Mouse (Mus musculus) 3134 (cell line): ENCODE data around the gene Ankib1.
"Not testable (repeated sequence)": the region's sequence is repeated elsewhere in the genome, so short reads cannot be mapped to it uniquely, and the experiment has no call there.

Experiments used
- DNase-seq: peaks from one replicate; pipeline ENCODE4 v3.0.0-alpha.2; 2011; ENCODE audit warnings: low spot score; ENCODE audit not compliant: insufficient read length; ENCODE audit errors: extremely low read depth

Ankib1 gene

DNA sequence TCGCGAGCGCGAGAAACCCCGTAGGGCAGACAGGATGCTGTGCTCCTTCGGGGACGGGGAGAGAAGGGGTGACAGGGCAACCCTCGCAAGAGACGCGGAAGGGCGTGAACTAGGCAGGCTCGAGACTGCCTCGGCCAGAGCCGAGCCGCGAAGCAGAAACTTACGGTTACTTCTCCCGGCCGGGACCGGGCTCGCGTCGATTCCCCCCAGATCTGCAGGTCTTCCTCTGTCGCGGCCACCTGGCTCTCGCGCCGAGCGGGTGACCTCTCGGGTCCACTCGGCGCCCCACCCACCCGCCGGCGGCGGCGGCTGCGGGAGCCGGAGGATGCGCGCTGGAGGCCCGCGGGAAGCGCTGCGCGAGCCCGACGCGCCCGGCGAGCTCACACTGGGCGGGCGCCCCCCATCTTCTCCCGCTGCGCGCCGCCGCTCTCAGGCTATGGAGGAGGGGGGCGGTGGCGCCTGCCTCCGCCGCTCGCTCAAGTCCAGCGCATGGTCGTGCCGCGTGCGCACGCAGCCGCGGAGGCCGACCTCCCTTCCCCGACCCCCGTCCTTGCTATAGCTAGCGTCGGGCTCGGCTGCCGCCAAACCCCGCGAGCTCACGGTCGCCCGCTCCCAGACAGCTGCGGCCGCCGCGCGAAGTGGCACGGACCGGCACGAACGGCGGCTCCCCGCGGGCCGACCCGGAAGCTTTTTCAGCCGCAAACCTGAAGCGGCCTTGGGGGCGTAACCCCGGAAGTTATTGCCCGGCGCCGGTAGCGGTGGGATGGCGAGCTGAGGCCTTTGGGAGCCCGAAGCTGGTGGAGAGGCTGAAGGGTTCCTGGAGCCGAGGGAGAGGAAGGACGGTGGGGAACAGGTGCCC is at the start of gene Ankib1, which contains the start of gene Krit1:
Gene Ankib1, minus strand, starts transcription at position 493 of the 859 bp plus-strand sequence.
Gene Krit1, plus strand, starts transcription at position 752 of the 859 bp plus-strand sequence.
- DNase-seq, result peak; percentile 88

DNA sequence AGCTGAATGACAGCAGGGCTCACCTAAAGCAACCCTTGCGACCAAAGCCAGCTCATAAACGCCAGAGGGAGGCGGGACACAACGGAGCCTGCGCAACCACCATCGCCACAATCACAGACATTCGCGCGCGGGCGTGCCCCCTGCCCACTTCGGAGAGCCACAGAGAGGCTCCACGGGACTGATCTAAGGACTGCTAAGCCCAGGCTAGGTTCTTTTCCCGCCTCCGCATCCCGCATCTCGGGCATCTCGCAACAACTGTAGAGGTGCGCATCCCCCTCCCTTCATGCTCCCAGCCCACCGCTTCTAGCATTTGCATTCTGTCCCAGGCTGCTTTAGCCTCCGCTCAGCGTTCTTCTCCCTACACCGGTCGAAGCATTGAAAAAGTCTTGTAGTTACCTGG is 42.3 kb upstream of the Ankib1 start, which contains the start of gene Lrrd1:
Gene Lrrd1, plus strand, starts transcription at position 148 of the 400 bp plus-strand sequence.
- peak; percentile 6 for DNase-seq

DNA sequence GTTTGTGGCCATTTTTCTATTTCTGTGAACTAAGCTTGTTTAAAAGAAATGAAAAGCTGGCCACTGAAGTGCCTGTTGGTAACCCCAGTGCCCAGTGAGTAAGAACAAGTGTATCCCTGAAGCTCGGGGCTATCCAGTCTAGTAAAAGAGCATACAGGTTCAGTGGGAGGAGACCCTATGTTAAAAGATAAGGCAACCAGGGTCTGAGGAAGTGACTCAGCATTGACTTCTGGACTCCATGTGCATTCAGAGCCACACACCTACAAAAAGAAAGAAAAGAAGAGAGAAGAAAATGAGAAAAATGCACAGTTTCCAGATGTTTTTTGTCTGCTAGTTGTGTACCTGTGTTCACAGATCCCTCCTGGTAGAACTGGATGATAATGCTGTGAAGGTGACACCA is 31.4 kb upstream of the Ankib1 start:
- DNase-seq, result no peak

DNA sequence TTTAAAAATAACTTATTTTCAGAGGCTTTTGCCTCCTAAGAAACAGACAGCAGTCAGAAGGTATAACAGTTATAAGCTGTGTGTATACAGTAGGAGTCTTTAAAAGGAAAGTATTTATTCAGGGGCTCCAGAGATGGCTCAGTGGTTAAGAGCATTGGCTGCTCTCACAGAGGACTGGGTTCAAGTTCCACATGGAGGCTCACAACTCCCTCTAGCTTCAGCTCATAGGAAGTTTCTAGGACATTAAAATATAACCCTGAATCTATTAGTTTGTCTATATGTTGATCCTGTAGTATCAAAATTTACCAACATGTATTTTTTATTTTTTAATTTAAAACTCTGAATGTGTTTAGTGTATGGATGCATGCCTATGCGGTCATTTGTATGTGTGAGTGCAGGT is 5.7 kb upstream of the Ankib1 start:
- no peak for DNase-seq

DNA sequence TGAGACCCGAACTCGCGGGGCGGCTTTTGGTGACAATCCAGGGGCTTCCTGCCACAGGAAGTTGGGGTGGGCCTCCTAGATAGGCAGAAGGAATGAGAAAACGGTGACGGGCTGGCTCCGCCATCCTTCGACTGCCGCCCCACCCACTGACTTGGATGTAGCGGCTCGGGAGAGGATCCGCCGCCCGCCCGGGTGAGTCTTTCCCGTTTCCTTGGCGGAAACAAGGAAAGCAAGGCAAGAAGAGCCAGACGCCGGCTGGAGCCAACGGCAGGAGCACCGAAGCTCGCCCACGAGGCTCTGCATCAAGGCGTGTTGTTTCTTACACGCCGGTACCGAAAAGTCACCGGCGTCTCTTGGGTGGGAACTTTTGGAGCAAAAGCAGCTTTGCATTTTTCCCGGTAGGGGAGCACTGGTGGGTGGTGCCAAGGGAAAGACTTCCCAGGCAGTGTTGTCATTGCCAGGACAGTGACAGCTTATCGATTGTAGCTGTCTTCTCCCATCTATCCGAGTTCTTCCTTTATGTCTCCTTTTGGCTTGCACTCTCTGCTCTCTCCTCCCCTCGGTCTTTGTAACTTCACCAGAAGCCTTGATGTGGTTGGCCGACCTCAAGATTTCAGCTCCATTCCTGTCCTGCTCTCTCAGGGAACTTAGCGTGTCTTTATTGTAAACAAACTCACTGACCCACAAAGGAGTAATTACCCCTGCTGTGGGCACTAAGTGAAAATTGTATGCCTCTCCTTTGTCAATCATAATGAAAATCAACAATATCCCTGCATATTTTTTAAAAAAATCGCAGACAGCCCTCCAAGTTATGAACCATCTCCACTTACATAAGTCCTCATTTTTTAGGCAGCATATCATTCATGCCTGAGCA is 804 bp upstream of the Ankib1 start:
- DNase-seq, result peak; percentile 86

DNA sequence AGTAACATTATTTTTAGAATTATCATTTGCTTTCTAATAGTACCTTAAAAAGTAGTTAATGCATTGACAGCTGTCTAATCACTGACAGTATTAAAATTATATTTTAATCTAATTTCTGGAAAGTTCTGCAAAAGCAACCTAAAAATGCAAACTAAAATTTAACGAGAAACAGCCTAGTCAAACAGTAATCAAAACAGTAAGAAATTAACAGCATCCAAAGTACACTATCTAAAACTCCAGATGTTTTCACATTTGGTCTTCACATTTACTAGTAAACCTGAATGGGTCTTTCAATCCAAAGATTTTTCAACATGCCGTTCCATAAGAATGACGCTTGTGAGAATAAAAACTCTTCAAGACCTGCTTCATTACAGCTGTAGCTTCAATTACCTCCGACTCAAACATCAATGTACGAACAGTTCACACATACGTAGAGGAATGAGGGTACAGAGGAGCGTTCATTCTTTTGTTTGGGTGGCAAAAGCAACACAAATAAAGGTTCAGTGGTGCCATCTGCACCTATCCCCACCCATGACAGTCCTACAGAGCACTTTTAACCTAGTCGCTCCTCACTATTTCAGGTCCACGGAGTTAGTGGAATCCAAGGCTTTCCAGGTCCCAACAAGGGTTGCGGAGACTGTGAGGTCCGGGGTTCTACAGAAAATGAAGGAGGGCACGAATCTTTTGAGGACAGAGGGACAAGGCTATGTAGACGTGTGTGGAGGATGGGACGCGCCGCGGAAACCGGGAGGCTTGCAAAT is 873 bp downstream of the Ankib1 start:
- DNase-seq, result no peak

DNA sequence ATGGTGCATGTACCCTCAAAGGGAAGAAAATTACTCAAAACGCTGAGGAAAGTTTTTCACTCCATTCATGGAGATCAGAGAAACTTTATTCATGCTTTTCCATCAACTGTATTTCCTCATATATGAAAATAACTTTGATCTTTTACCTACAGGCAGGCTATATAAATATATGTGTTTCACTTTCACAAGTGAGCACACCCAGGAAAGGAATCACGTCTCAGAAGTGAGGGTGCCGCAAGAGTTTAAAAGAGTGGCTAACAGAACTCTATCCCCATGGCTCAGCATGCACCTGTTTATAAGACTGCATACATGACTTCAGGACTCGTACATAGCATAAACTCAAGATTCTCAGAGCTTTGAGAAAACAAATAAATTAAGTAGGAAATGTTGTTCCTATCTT is 1.8 kb downstream of the Ankib1 start:
- DNase-seq, result no peak

DNA sequence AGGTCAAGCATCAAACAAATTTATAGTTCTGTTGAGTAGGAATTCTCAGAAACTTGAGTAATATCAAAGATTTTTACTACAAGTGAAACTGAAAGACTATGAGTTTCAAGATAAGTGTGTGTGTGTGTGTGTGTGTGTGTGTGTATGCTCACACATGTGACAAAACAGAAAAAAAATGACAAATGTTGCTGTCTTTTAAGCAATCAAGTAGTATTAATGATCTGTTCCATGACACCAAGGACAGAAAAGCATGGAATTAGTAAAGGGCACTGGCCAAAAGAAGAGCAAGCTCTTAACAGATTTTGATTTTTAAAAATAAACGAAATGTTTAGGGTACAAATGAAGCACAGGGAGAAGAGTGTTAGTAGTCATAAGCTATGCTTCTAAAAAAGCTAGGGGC is 2.7 kb downstream of the Ankib1 start:
- DNase-seq, result no peak

DNA sequence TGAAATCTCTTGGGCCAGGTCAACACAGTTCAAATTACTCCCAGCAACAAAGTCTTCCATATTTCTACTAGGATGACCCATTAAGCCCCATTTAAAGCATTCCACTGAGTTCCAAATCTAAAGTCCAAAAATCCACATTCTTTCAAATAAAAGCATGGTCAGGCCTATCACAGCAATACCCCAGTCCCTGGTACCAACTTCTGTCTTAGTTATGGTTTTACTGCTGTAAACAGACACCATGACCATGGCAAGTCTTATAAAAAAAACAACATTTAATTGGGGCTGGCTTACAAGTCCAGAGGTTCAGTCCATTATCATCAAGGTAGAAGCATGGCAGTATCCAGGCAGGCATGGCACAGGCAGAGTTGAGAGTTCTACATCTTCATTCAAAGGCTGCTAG is 4.1 kb downstream of the Ankib1 start:
- not testable (repeated sequence) for DNase-seq

DNA sequence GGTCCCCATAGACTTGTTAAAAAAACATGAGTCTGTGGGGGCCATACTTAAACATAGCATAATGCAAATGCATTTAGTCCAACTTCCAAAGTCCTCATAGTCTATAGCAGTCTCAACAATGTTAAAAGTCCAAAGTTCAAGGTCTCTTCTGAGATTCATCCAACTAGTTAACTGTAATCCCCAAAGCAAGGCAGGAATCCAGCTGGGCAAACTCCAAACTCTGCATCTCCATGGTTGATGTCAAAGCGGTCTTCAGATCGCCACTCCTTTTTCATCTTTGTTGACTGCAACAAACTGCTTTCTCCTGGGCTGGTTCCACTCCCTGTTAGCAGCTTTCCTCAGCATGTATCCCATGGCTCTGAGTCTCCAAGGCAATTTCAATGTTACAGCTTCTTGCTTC is 5.6 kb downstream of the Ankib1 start:
- not testable (repeated sequence) for DNase-seq

DNA sequence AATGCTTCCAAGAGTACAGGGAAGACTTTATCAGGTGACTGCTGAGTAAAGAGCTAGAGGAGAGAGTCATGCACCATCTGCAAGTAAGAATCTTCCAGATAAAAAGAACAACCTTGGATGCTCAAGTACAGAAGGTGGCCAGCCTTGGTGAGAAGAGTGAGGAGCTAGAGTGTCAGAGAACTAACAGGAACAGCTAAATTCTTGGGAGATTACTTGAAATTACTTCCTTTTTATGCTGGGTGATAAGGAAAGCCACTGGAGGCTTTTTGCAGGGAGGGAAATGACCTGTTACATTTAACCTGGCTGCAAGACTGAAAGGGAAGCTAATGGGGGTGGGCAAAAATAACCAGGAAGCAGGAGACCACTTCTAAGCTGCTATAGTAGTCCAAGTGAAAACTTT is 11.7 kb downstream of the Ankib1 start:
- no peak for DNase-seq

DNA sequence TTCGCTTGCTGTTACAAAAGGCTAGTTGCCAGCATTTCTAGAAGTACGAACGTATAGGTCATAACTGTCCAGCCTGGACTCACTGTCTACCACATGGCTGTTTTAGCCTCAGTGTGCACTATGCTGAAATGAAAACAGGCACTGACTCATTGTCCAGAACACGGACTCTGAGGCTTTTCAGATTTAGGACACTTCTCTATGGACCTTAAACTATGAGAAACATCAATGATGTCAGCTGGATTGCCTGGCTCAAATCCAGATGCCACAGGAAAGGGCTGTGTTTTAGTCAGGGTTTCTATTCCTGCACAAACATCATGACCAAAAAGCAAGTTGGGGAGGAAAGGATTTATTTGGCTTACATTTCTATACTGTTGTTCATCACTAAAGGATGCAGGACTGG is 15.2 kb downstream of the Ankib1 start:
- DNase-seq, result peak; percentile 43

DNA sequence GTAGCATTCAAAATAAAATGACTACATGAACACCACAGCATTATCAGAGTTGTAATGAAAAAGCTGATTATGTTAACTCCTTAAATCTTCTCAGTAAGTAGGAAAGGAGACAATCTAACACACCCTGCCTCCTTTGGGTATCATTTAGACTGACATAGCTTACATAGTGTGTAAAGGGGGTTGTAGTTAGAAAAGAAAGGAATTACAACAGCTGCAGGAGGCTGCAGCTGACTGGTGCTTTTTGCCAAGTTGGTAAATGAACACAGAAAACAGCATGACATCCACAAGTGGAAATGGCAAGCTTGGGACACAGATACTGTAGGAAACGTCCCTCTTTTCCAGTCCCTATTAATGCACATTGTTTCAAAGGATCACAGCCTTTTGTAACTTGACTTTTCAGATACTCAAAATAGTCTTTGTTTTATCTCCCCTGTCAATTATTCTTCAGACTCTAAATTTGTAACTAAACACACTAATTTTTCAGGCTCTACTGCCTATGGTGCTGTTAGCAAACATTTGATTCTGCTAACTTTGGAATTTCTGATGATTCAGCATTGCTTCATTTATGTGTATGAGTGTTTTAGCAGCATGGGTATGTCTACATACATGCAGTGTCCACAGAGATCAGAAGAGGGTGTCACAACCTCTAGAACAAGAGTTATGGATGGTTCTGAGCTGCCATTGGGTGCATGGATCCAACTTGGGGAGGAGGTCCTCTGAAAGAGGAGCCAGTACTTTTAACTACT is 17.8 kb downstream of the Ankib1 start:
- no peak for DNase-seq

DNA sequence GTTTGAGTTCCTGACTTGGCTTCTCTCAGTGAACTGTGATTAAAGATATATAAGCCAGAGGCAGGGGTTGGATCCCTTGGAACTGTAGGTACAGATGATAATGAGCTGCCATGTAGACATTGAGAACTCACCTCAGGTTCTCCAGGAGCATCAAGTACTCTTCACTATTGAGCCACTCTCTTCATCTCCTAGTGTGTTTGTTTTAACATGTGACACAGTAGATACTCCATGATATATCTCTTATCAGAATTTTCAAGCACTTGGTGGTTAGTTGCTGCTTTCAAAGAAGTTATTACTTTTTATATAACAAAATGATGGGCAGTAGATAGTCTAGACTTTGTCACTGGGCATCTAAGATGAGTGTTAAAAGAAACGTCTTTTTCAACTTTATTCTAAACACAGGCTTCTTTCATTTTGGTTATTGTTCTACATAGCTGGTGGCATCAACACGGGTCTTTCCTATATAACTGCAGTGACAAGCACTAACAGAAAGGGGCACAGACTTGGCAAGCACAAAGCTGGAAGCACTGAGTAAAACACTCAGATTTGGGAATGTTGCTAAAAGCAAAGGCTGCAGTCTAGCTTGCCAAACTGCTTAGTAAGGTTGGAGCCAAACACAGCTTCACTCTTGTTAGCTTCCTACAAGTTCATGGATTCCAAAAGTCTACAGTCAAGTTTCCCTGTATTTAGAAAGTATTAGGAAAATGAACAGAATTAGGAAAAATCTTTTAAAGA is 18.6 kb downstream of the Ankib1 start:
- no peak for DNase-seq

DNA sequence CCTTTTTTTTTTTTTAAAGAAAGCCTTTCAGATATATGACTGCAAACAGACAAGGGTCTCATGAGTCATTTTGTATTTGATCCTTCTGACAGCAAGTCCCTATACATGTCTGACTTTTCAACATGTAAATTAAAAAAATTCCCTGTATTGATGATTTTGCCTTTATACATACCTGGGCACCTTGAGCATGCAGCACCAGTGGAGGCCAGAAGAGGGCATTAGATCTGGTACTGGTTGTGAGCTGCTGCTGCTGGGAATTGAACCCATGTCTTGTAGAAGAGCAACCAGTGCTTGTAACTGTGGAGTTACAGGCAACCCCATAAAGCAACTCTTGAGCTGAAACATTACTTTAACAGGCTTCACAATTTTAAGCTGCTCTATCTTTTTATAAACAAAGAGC is 20.1 kb downstream of the Ankib1 start:
- no peak for DNase-seq

DNA sequence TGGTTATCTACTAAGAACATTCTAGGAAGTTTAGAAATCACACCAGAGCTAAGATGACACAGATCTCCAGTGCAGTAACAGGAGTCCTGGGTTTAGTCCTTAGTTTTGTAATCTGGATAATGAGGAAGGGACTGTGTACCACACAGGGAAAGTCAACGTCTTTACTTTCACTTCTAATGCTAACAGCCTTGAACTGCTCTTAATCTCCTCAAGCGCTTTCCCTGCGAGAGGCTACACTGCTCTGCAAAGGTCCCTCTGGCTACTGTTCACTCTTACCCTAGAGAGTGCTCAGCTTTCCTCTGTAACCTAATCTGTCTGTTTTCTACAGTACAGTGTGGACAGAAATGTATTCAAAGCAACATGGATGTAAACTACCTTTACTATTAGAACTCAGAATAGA is 30.7 kb downstream of the Ankib1 start:
- no peak for DNase-seq

DNA sequence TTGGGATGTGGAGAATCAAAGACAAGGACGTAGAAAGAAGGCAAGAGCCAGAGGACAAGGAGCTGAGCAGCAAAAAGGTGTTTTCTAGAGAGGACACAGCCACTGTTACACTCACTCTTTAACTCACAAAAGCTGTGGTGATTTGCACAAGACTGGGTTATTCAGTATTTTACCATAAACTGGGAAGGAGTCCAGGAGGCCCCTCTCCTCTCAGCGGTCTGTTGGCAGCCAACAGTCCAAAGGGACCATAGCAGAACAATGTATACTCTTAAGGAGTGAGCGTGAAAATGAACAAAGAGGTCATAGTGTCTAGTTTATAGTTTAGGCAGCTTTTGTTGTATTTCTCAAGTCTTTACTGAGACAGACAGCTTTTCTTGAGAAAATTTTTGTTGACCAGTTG is 31.2 kb downstream of the Ankib1 start:
- DNase-seq, result no peak

DNA sequence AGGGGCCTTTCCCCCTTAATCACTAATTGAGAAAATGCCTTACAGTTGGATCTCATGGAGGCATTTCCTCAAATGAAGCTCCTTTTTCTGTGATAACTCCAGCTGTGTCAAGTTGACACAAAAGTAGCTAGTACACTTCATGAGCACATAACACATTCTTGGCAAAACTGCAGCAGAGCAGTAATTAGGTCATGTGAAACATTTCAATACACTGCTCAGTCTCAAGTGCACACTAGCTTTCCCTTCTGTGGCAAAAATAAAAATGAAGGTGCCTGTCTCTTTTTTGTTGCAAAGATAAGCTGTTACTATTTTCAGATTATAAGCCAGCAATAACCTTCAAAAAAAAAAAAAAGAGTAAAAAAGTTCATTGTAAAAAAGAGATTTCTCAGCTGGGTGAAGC is 52.2 kb downstream of the Ankib1 start:
- not testable (repeated sequence) for DNase-seq

DNA sequence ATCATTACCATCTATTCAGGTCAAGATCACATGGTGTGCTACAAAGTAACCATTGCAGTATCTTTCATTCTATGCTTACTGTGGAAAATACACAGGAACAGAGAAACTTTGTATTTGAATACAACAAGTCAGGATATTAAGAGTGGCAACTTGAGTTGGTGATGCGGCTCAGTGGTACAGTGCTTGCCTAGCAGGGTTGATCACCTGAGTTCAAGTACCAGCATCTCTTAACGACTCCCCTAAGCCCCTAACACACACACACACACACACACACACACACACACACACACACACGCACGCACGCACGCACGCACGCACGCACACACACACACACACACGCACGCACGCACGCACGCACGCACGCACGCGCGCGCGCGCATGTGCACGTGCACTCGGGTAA is 69.9 kb downstream of the Ankib1 start:
- DNase-seq, result not testable (repeated sequence)
